Comparison of ENCODE assay signal across 27 mouse cellular contexts in genomic region chr3:146718251-146718650, GRCm38 (mm10). TPM values are rescaled to one million over a fixed set of nuclear protein-coding genes. Genes with fewer than 3 reads are reported as not detected.
A peak's percentile ranks its signal among the peaks of the same experiment; 100 is the strongest.
DNase-seq lines count a peak whose midpoint lies in the region; ATAC-seq and TF ChIP-seq lines count a peak whose summit lies in the region.
"Had no signal": no experiment of that assay in that cellular context is flagged by ENCODE, and none has a peak within 500 bp of the region (broad histone marks: within the 10 kb centered on the region; RNA-seq: fewer than 3 reads in every experiment).

No protein-coding gene starts in this region.

- H3K9me3 ChIP-seq in intestine, embryonic 16.5 days (ENCODE audit: control insufficient read depth, low read length): no peaks in the 10 kb centered on the region
- H3K9me3 ChIP-seq in stomach, postnatal 0 days (ENCODE audit: control insufficient read depth, low read length): no peaks in the 10 kb centered on the region
- H3K9me3 ChIP-seq: forebrain, embryonic 12.5 days; heart, embryonic 10.5 days; heart, embryonic 15.5 days; limb, embryonic 10.5 days; limb, embryonic 15.5 days had no signal

- POLR2A ChIA-PET in Patski (lab: Charles Lee): no interaction called here

- in situ Hi-C loops in Patski (cut with MboI; ENCODE audit: low pct_unique_long_range_greater_than_20kb): no loop called here

- H3K36me3 ChIP-seq in kidney, adult 2 months (ENCODE audit: control insufficient read depth, insufficient read depth, low read length): no peaks in the 10 kb centered on the region
- H3K36me3 ChIP-seq in intestine, embryonic 16.5 days (ENCODE audit: control insufficient read depth, insufficient read depth, low read length): no peaks in the 10 kb centered on the region
- H3K36me3 ChIP-seq in stomach, postnatal 0 days (ENCODE audit: control insufficient read depth, insufficient read depth, low read length): no peaks in the 10 kb centered on the region
- H3K36me3 ChIP-seq: forebrain, embryonic 12.5 days; heart, embryonic 10.5 days; heart, embryonic 15.5 days; limb, embryonic 10.5 days; limb, embryonic 15.5 days had no signal

- CTCF ChIA-PET in Patski (lab: Charles Lee): no interaction called here

- TF ChIP-seq EP300 in stomach, postnatal 0 days (optimal IDR thresholded peaks at IDR 0.05): no peak

- no peak overlapping the region for H3K27ac ChIP-seq in kidney, adult 2 months (ENCODE audit: insufficient read depth, low read depth, low read length)
- no peak overlapping the region for H3K27ac ChIP-seq in intestine, embryonic 16.5 days (ENCODE audit: low read length)
- H3K27ac ChIP-seq in stomach, postnatal 0 days (replicated peaks): no peak overlapping the region
- H3K27ac ChIP-seq: forebrain, embryonic 12.5 days; heart, embryonic 10.5 days; heart, embryonic 15.5 days; limb, embryonic 10.5 days; limb, embryonic 15.5 days; liver, embryonic 14.5 days; macrophage had no signal

- no peak overlapping the region for H3K4me2 ChIP-seq in intestine, embryonic 16.5 days (ENCODE audit: low read depth, low read length)
- no peak overlapping the region for H3K4me2 ChIP-seq in stomach, postnatal 0 days (replicated peaks; ENCODE audit: low read depth)
- H3K4me2 ChIP-seq: forebrain, embryonic 12.5 days; heart, embryonic 15.5 days; limb, embryonic 15.5 days had no signal

- H3K27me3 ChIP-seq in kidney, adult 2 months (replicated peaks; ENCODE audit: control insufficient read depth, insufficient read depth, low read length): no peaks in the 10 kb centered on the region
- no peaks in the 10 kb centered on the region for H3K27me3 ChIP-seq in Patski
- no peaks in the 10 kb centered on the region for H3K27me3 ChIP-seq in intestine, embryonic 16.5 days (replicated peaks; ENCODE audit: control insufficient read depth, insufficient read depth, low read length)
- H3K27me3 ChIP-seq in stomach, postnatal 0 days (ENCODE audit: control insufficient read depth, insufficient read depth, low read length): no peaks in the 10 kb centered on the region
- H3K27me3 ChIP-seq: forebrain, embryonic 12.5 days; heart, embryonic 15.5 days; limb, embryonic 15.5 days had no signal

- no peaks in the 10 kb centered on the region for H3K4me1 ChIP-seq in kidney, adult 2 months (ENCODE audit: control insufficient read depth, insufficient read depth, low read length)
- no peaks in the 10 kb centered on the region for H3K4me1 ChIP-seq in intestine, embryonic 16.5 days (ENCODE audit: control insufficient read depth, insufficient read depth, low read length)
- H3K4me1 ChIP-seq in stomach, postnatal 0 days (replicated peaks; ENCODE audit: control insufficient read depth, insufficient read depth): no peaks in the 10 kb centered on the region
- H3K4me1 ChIP-seq: forebrain, embryonic 12.5 days; heart, embryonic 15.5 days; limb, embryonic 15.5 days had no signal

- 62% methylated on average over 5 of the region's 5 CpGs for WGBS in kidney, adult 2 months
- 57% methylated on average over 5 of the region's 5 CpGs for WGBS in intestine, embryonic 16.5 days
- 58% methylated on average over 5 of the region's 5 CpGs for WGBS in stomach, postnatal 0 days

- no peak for TF ChIP-seq POLR2A in kidney, adult 2 months (IDR thresholded peaks at IDR 0.05; ENCODE audit: low read depth, low read length)

- ATAC-seq in Patski: peak; percentile 9
- peak; percentile 98 for ATAC-seq in intestine, embryonic 16.5 days
- ATAC-seq in stomach, postnatal 0 days (ENCODE audit: low FRiP score, low TSS enrichment): peak; percentile 91
- ATAC-seq: CD4-positive, CD25-positive, alpha-beta regulatory T cell, adult 4 months; hindbrain, embryonic 16.5 days had no signal

- no peak overlapping the region for H3K4me3 ChIP-seq in kidney, adult 2 months (ENCODE audit: insufficient read depth, low read depth, low read length)
- no peak overlapping the region for H3K4me3 ChIP-seq in intestine, embryonic 16.5 days (ENCODE audit: low read length)
- H3K4me3 ChIP-seq in stomach, postnatal 0 days (ENCODE audit: low read depth, low read length): no peak overlapping the region
- H3K4me3 ChIP-seq: forebrain, embryonic 12.5 days; heart, embryonic 10.5 days; heart, embryonic 15.5 days; limb, embryonic 10.5 days; limb, embryonic 15.5 days had no signal

- DNase-seq in kidney, adult 2 months: peak; percentile 15
- no peak for DNase-seq in kidney, postnatal 36 days
- no peak for DNase-seq in Patski (ENCODE audit: low read depth, low spot score)
- DNase-seq in stomach, postnatal 0 days (ENCODE audit: low spot score): no peak
- no peak for DNase-seq in embryo, embryonic 10 days (ENCODE audit: low spot score)
- no peak for DNase-seq in thymus, adult 18-20 months
- DNase-seq: cerebellum, adult 18-20 months; gastrocnemius, postnatal 10 days; kidney, adult 11 months; kidney, postnatal 10 days; lung, adult 2 months; lung, postnatal 10 days; midbrain, embryonic 14.5 days; retina, postnatal 1 day; right cerebral cortex, postnatal 14 days; thymus, postnatal 4 days had no signal

- no peak overlapping the region for H3K9ac ChIP-seq in intestine, embryonic 16.5 days (ENCODE audit: low read depth, low read length)
- no peak overlapping the region for H3K9ac ChIP-seq in stomach, postnatal 0 days (ENCODE audit: low read length)
- H3K9ac ChIP-seq: forebrain, embryonic 12.5 days; heart, embryonic 15.5 days; limb, embryonic 15.5 days; liver, embryonic 14.5 days had no signal

- no peak for TF ChIP-seq CTCF in kidney, adult 2 months (conservative IDR thresholded peaks at IDR 0.05; ENCODE audit: insufficient read depth, insufficient read length, low read depth, low read length)
- no peak for TF ChIP-seq CTCF in Patski (IDR thresholded peaks at IDR 0.05)
- TF ChIP-seq CTCF in stomach, postnatal 0 days (IDR thresholded peaks at IDR 0.05; ENCODE audit: low read depth): no peak

RNA-seq across cellular contexts. Expression of gene Samd13, which starts 32.9 kb away (rescaled TPM):
- 0.11 and 0.27 TPM in 2 replicates for polyA plus RNA-seq in kidney, adult 2 months (2012; rRNA removed)
- not detected for polyA plus RNA-seq in Patski (2021)
- polyA plus RNA-seq in intestine, embryonic 16.5 days (2015; fragmentation: Nextera tagmentation; extraction: Ambion mirVana): 0.56 and 0.66 TPM in 2 replicates
- polyA plus RNA-seq in stomach, postnatal 0 days (2015; fragmentation: Nextera tagmentation; extraction: Ambion mirVana): 0.45 and 0.64 TPM in 2 replicates
- polyA plus RNA-seq: brain, embryonic 14.5 days; macrophage; midbrain, embryonic 14.5 days had no signal

Comparison
In these comparisons a context has a peak if more than half of its experiments do, and no peak if none do; other contexts are left out.
1. ATAC-seq: peak in every context shown above with its lines; median percentile 98 in intestine, embryonic 16.5 days; 91 in stomach, postnatal 0 days; 9 in Patski.